Mouse (Mus musculus) MEL (cell line): ENCODE data around the gene Lrrc47. TPM values are rescaled to one million over a fixed set of nuclear protein-coding genes. Genes with fewer than 3 reads are reported as not detected.

ENCODE experiments used
- MXI1 ChIP-seq: IDR thresholded peaks from 2 replicates; pipeline ENCODE4 v1.6.1; 2011; ENCODE audit warnings: mild to moderate bottlenecking, low read depth, low read length, improper control_type of control experiment
- POLR2AphosphoS2 ChIP-seq: IDR thresholded peaks from 2 replicates; pipeline ENCODE4 v1.6.1; 2011; ENCODE audit warnings: low read length, improper control_type of control experiment
- ZMIZ1 ChIP-seq: IDR thresholded peaks from 2 replicates; pipeline ENCODE4 v1.6.1; 2012; ENCODE audit warnings: low read depth, mild to moderate bottlenecking, inconsistent platforms, low read length, improper control_type of control experiment, moderate library complexity
- polyA plus RNA-seq, 2 experiments: library from polyadenylated mRNA; stranded (reverse) in 1 of 2; unstranded in 1 of 2; fragments of >175 nt in 1 of 2; fragments of >200 nt in 1 of 2; gene quantifications; 2 replicates each; pipeline versions ENCODE4 v1.2.1 to v1.2.4; 2012; ENCODE audit warnings: low replicate concordance in 2 of 2, low read depth in 1 of 2; ENCODE audit not compliant: insufficient read length in 2 of 2, insufficient read depth in 1 of 2, missing spikeins in 1 of 2
- total RNA-seq: library from RNA; depleted of rRNA; stranded (reverse); fragments of 300-350 nt; gene quantifications from 2 replicates; pipeline ENCODE4 v1.2.3, GENCODE M21; 2012; rRNA removed

Gene Lrrc47
- total and polyA plus RNA-seq, 3 experiments: 54.3 to 117 TPM; not detected in 1

GRCm38 (mm10) chr4:154070896-154071295 is 59.4 kb downstream of the Lrrc47 start (continued):
- TF ChIP-seq ZMIZ1 (no peak), MXI1 (no peak), POLR2AphosphoS2 (no peak)

Other genes starting within 250 kb of the Lrrc47 start
- gene A430005L14Rik, start 54.5 kb upstream of the Lrrc47 start, total RNA-seq: 42.2 and 48.0 TPM in 2 replicates
- gene A430005L14Rik, start 54.5 kb upstream of the Lrrc47 start, polyA plus RNA-seq: 10 to 100 TPM in 1 of 2 experiments, not detected in 1; 72.8 TPM
- 18.4 and 25.1 TPM in 2 replicates for gene Dffb, start 36.6 kb upstream of the Lrrc47 start, total RNA-seq
- gene Dffb, start 36.6 kb upstream of the Lrrc47 start, polyA plus RNA-seq: 10 to 100 TPM in 1 of 2 experiments, not detected in 1; 25.2 TPM
- gene Cep104, start 36.5 kb upstream of the Lrrc47 start, total RNA-seq: 8.3 and 8.5 TPM in 2 replicates
- 10 to 100 TPM in 1 of 2 experiments, not detected in 1; 19.9 TPM for gene Cep104, start 36.5 kb upstream of the Lrrc47 start, polyA plus RNA-seq
- 122 and 188 TPM in 2 replicates for gene Smim1, start 14.5 kb downstream of the Lrrc47 start, total RNA-seq
- 100 to 1,000 TPM; 118 to 219 TPM for gene Smim1, start 14.5 kb downstream of the Lrrc47 start, polyA plus RNA-seq
- gene Ccdc27, start 30.9 kb downstream of the Lrrc47 start, total RNA-seq: not detected in 2 replicates
- gene Ccdc27, start 30.9 kb downstream of the Lrrc47 start, polyA plus RNA-seq: under 1 TPM in 1 of 2 experiments, not detected in 1; 0.49 TPM
- 0.04 TPM in 1 of 2 replicates, not detected in the other for gene Trp73, start 128.5 kb downstream of the Lrrc47 start, total RNA-seq
- gene Trp73, start 128.5 kb downstream of the Lrrc47 start, polyA plus RNA-seq: under 1 TPM in 1 of 2 experiments, not detected in 1; 0.03 TPM
- gene Wrap73, start 130.6 kb downstream of the Lrrc47 start, total RNA-seq: 41.7 and 49.7 TPM in 2 replicates
- gene Wrap73, start 130.6 kb downstream of the Lrrc47 start, polyA plus RNA-seq: 10 to 100 TPM in 1 of 2 experiments, not detected in 1; 49.7 TPM
- gene Tprgl, start 148.9 kb downstream of the Lrrc47 start, total RNA-seq: 43.5 and 49.3 TPM in 2 replicates
- gene Tprgl, start 148.9 kb downstream of the Lrrc47 start, polyA plus RNA-seq: 100 to 1,000 TPM in 1 of 2 experiments, 10 to 100 TPM in 1; 67.4 to 163 TPM
- gene Megf6, start 159.0 kb downstream of the Lrrc47 start, total RNA-seq: 0.12 TPM in 1 of 2 replicates, not detected in the other
- gene Megf6, start 159.0 kb downstream of the Lrrc47 start, polyA plus RNA-seq: under 1 TPM in 1 of 2 experiments, not detected in 1; 0.07 TPM